Mouse (Mus musculus) neutrophil, adult 5-6 weeks (primary cell): ENCODE data around the gene Inpp5k. TPM values are rescaled to one million over a fixed set of nuclear protein-coding genes. Genes with fewer than 3 reads are reported as not detected.

Experiments used
- total RNA-seq: library from RNA; stranded (forward); fragments of 200-1000 nt; gene quantifications from 2 replicates; pipeline ENCODE4 v1.2.3, GENCODE M21; 2017

Gene Inpp5k
- total RNA-seq, 1 experiment from 2014 or later = 119 TPM

Other genes with a start within 250 kb of the Inpp5k start
- not detected in 2 replicates for gene Serpinf1, start 208.3 kb upstream of the Inpp5k start, total RNA-seq
- gene Serpinf2, start 191.4 kb upstream of the Inpp5k start, total RNA-seq = 0.47 and 1.2 TPM in 2 replicates
- 16.3 and 17.8 TPM in 2 replicates for gene Wdr81, start 176.3 kb upstream of the Inpp5k start, total RNA-seq
- 3.3 and 5.6 TPM in 2 replicates for gene Tlcd2, start 169.3 kb upstream of the Inpp5k start, total RNA-seq
- gene Prpf8, start 144.2 kb upstream of the Inpp5k start, total RNA-seq = 89.3 and 91.5 TPM in 2 replicates
- gene Rilp, start 120.9 kb upstream of the Inpp5k start, total RNA-seq = 0.86 TPM in 1 of 2 replicates, not detected in the other
- not detected in 2 replicates for gene Scarf1, start 117.4 kb upstream of the Inpp5k start, total RNA-seq
- 44.0 and 48.4 TPM in 2 replicates for gene Slc43a2, start 99.3 kb upstream of the Inpp5k start, total RNA-seq
- gene Pitpna, start 42.9 kb upstream of the Inpp5k start, total RNA-seq = 88.9 and 113 TPM in 2 replicates
- 153 and 163 TPM in 2 replicates for gene Myo1c, start 19.5 kb downstream of the Inpp5k start, total RNA-seq
- gene Crk, start 48.3 kb downstream of the Inpp5k start, total RNA-seq = 80.4 and 102 TPM in 2 replicates
- gene Ywhae, start 101.9 kb downstream of the Inpp5k start, total RNA-seq = 141 and 162 TPM in 2 replicates
- not detected in 2 replicates for gene Doc2b, start 165.1 kb downstream of the Inpp5k start, total RNA-seq